Mouse (Mus musculus) heart, adult 2 months (tissue): ENCODE data around the gene Zbtb4. TPM values are rescaled to one million over a fixed set of nuclear protein-coding genes. Genes with fewer than 3 reads are reported as not detected.
A peak's percentile ranks its signal among the peaks of the same experiment; 100 is the strongest.

Experiments used
- DNase-seq, 2 experiments: peaks; one replicate each; pipeline ENCODE4 v3.0.0; 2021
- H3K27ac ChIP-seq: fragments of 200-600 bp; 2 replicates; pipeline ENCODE4 v1.8.1; 2022
- H3K27me3 ChIP-seq: fragments of 200-500 bp; 2 replicates; pipeline ENCODE4 v1.6.1; 2012; ENCODE audit warnings: mild to moderate bottlenecking, low read length, inconsistent platforms, mixed read lengths; ENCODE audit not compliant: control insufficient read depth, insufficient read depth
- H3K36me3 ChIP-seq: fragments of 200-500 bp; 2 replicates; pipeline ENCODE4 v1.6.1; 2012; ENCODE audit warnings: low read length, inconsistent platforms; ENCODE audit not compliant: control insufficient read depth, insufficient read depth
- H3K4me1 ChIP-seq: fragments of 200-500 bp; 2 replicates; pipeline ENCODE4 v1.6.1; 2011; ENCODE audit warnings: low read length; ENCODE audit not compliant: control insufficient read depth, insufficient read depth
- H3K4me3 ChIP-seq: fragments of 200-600 bp; 2 replicates; pipeline ENCODE4 v1.8.1; 2022
- H3K79me2 ChIP-seq: fragments of 200-500 bp; replicated peaks from 2 replicates; pipeline ENCODE4 v1.6.1; 2012; ENCODE audit warnings: mild to moderate bottlenecking, inconsistent platforms, low read length, moderate library complexity, mixed read lengths; ENCODE audit not compliant: control insufficient read depth, insufficient read depth
- H3K9ac ChIP-seq: fragments of 200-500 bp; 2 replicates; pipeline ENCODE4 v1.6.1; 2012; ENCODE audit warnings: low read depth, mild to moderate bottlenecking, control low read depth, inconsistent platforms, low read length, mixed read lengths
- CTCF ChIP-seq: fragments of 200-600 bp; IDR thresholded peaks from 2 replicates; pipeline ENCODE4 v1.8.1; 2022; ENCODE audit warnings: antibody characterized with exemption, mild to moderate bottlenecking, moderate library complexity
- EP300 ChIP-seq: fragments of 200-500 bp; IDR thresholded peaks from 2 replicates; pipeline ENCODE4 v1.6.1; 2011; ENCODE audit warnings: low read depth, low read length, control low read depth; ENCODE audit not compliant: insufficient read depth
- POLR2A ChIP-seq: fragments of 200-500 bp; IDR thresholded peaks from 2 replicates; pipeline ENCODE4 v1.6.1; 2011; ENCODE audit warnings: mild to moderate bottlenecking, low read depth, low read length, control low read depth; ENCODE audit not compliant: insufficient read depth
- WGBS: fragments of 180-500 bp; shearing (Covaris S2); methylation state at CpG from one replicate; pipeline ENCODE4 v1.1.7; 2018; 5-methylcytosine and 5-hydroxymethylcytosine counted together
- intact Hi-C: fragments of 180-260 bp; cut with DNase I; formaldehyde crosslinking; loops from one replicate; pipeline ENCODE4 v1.15.1; 2025
- polyA plus RNA-seq: library from polyadenylated mRNA; depleted of rRNA; stranded (reverse); fragments of >200 nt; gene quantifications from 2 replicates; pipeline ENCODE4 v1.2.3, GENCODE M21; 2012
- total RNA-seq, 2 experiments: library from RNA; stranded (reverse); gene quantifications; 2 replicates each; pipeline ENCODE4 v1.2.3; 2021

The Zbtb4 gene
- total and polyA plus RNA-seq, 3 experiments = 19.8 to 47.9 (median 42.9) TPM

GRCm38 (mm10) chr11:69766872-69767624 lies 1.3 kb downstream of the Zbtb4 start:
- H3K27me3 ChIP-seq = no peaks in the 10 kb centered on the region

GRCm38 (mm10) chr11:69767625-69767909 lies 1.9 kb downstream of the Zbtb4 start:
- no peaks in the 10 kb centered on the region for H3K36me3 ChIP-seq
- peak overlapping the region; percentile 99 for H3K4me3 ChIP-seq
- H3K9ac ChIP-seq = 0 out of 2 replicates have a peak overlapping the region, but pooled peaks have one; percentile 10
- no peaks in the 10 kb centered on the region; the same call in 1 of the 2 replicates for H3K79me2 ChIP-seq
- no peaks in the 10 kb centered on the region for H3K27me3 ChIP-seq
- intact Hi-C loops = loop anchor here (2.0 kb wide), 1 partner anchor 35 kb away; no protein-coding TSS in a partner anchor
- TF ChIP-seq EP300 (no peak), POLR2A (peak; percentile 43; the same call in 1 of the 2 replicates), CTCF (no peak)
- peak in 1 of 2 experiments; percentile 26 for DNase-seq
- WGBS = 36% methylated on average over 4 of the region's 4 CpGs
- H3K27ac ChIP-seq = peak overlapping the region; percentile 99
- peaks cover 11% of the 10 kb centered on the region for H3K4me1 ChIP-seq

More at GRCm38 (mm10) chr11:69766872-69767624, 1.3 kb downstream of the Zbtb4 start:
- Histone ChIP-seq H3K27ac (peak overlapping the region; percentile 99), H3K4me1 (peaks cover 11% of the 10 kb centered on the region), H3K4me3 (peak overlapping the region; percentile 99), H3K79me2 (no peaks in the 10 kb centered on the region; the same call in 1 of the 2 replicates), H3K9ac (peak overlapping the region; percentile 98), H3K36me3 (no peaks in the 10 kb centered on the region)
- no peak for TF ChIP-seq POLR2A
- no peak for TF ChIP-seq EP300
- no peak for TF ChIP-seq CTCF
- WGBS = 26% methylated on average over 13 of the region's 13 CpGs
- peak; percentile 36 to 45 for DNase-seq
- intact Hi-C loops = loop anchor here (2.0 kb wide), 1 partner anchor 36 kb away; no protein-coding TSS in a partner anchor

- no peak for DNase-seq
- intact Hi-C loops = no loop called here
- no peak overlapping the region for H3K9ac ChIP-seq
- H3K4me3 ChIP-seq = no peak overlapping the region
- TF ChIP-seq POLR2A (no peak), CTCF (no peak), EP300 (no peak)
- no peaks in the 10 kb centered on the region for H3K27me3 ChIP-seq
- peaks cover 5% of the 10 kb centered on the region; the same call in 1 of the 2 replicates for H3K79me2 ChIP-seq
- no peaks in the 10 kb centered on the region for H3K36me3 ChIP-seq
- no peak overlapping the region for H3K27ac ChIP-seq
- H3K4me1 ChIP-seq = no peaks in the 10 kb centered on the region
- WGBS = 59% methylated on average over 5 of the region's 5 CpGs
Observed at GRCm38 (mm10) chr11:69774961-69775360, 9.2 kb downstream of the Zbtb4 start.

GRCm38 (mm10) chr11:69775716-69776115 lies 10.0 kb downstream of the Zbtb4 start:
- intact Hi-C loops = no loop called here
- DNase-seq = no peak
- no peaks in the 10 kb centered on the region for H3K27me3 ChIP-seq
- H3K27ac ChIP-seq = no peak overlapping the region
- H3K4me1 ChIP-seq = no peaks in the 10 kb centered on the region
- no peaks in the 10 kb centered on the region for H3K36me3 ChIP-seq
- WGBS = 68% methylated on average over 10 of the region's 10 CpGs
- H3K79me2 ChIP-seq = peaks cover 5% of the 10 kb centered on the region; the same call in 1 of the 2 replicates
- H3K4me3 ChIP-seq = no peak overlapping the region
- TF ChIP-seq POLR2A = no peak
- TF ChIP-seq CTCF = no peak
- TF ChIP-seq EP300 = no peak
- no peak overlapping the region for H3K9ac ChIP-seq

GRCm38 (mm10) chr11:69776488-69776887 lies 10.8 kb downstream of the Zbtb4 start:
- Histone ChIP-seq H3K27ac (no peak overlapping the region), H3K27me3 (no peaks in the 10 kb centered on the region), H3K4me1 (no peaks in the 10 kb centered on the region), H3K4me3 (no peak overlapping the region), H3K79me2 (peaks cover 5% of the 10 kb centered on the region; the same call in 1 of the 2 replicates), H3K36me3 (no peaks in the 10 kb centered on the region), H3K9ac (no peak overlapping the region)
- no peak for TF ChIP-seq POLR2A
- no peak for TF ChIP-seq EP300
- TF ChIP-seq CTCF = no peak
- DNase-seq = no peak
- WGBS = 89% methylated on average over 20 of the region's 20 CpGs
- intact Hi-C loops = no loop called here
